Mouse (Mus musculus): ENCODE results near the gene Htatip2.

The Htatip2 gene

GRCm38 (mm10) chr7:49758934-49759571 lies at the start of gene Htatip2:
Gene Htatip2, plus strand, starts transcription at chr7:49759115.
- DNase-seq = peak; percentile 83

GRCm38 (mm10) chr7:49709381-49710021 lies 49.4 kb upstream of the Htatip2 start:
- no peak for DNase-seq

GRCm38 (mm10) chr7:49717942-49718733 lies 40.8 kb upstream of the Htatip2 start:
- DNase-seq = no peak

- no peak for DNase-seq
These were observed 24.6 kb upstream of the Htatip2 start for GRCm38 (mm10) chr7:49734342-49734741.

- DNase-seq = no peak
These were observed 19.5 kb upstream of the Htatip2 start for GRCm38 (mm10) chr7:49739448-49739847.

GRCm38 (mm10) chr7:49741474-49741873 lies 17.4 kb upstream of the Htatip2 start:
- DNase-seq = peak; percentile 12

- no peak for DNase-seq
These were observed 17.0 kb upstream of the Htatip2 start for GRCm38 (mm10) chr7:49741923-49742322.

GRCm38 (mm10) chr7:49751148-49751547 lies 7.8 kb upstream of the Htatip2 start:
- DNase-seq = peak; percentile 16

GRCm38 (mm10) chr7:49752730-49753506 lies 6.0 kb upstream of the Htatip2 start:
- peak; percentile 56 for DNase-seq

GRCm38 (mm10) chr7:49754767-49755166 lies 4.1 kb upstream of the Htatip2 start:
- peak; percentile 77 for DNase-seq

GRCm38 (mm10) chr7:49762605-49763004 lies 3.7 kb downstream of the Htatip2 start:
- DNase-seq = no peak

- DNase-seq = no peak
These were observed 5.2 kb downstream of the Htatip2 start for GRCm38 (mm10) chr7:49764011-49764716.

- no peak for DNase-seq
These were observed 7.3 kb downstream of the Htatip2 start for GRCm38 (mm10) chr7:49766166-49766565.

- DNase-seq = no peak
These were observed 9.6 kb downstream of the Htatip2 start for GRCm38 (mm10) chr7:49768509-49768908.

GRCm38 (mm10) chr7:49774396-49774795 lies 15.5 kb downstream of the Htatip2 start:
- no peak for DNase-seq

- DNase-seq = no peak
These were observed 18.7 kb downstream of the Htatip2 start for GRCm38 (mm10) chr7:49777585-49777984.

GRCm38 (mm10) chr7:49778114-49778901 lies 19.4 kb downstream of the Htatip2 start, which contains the start of gene Prmt3:
Gene Prmt3, plus strand, starts transcription at chr7:49778346.
- peak; percentile 100 for DNase-seq

GRCm38 (mm10) chr7:49778904-49779615 lies 20.1 kb downstream of the Htatip2 start:
- DNase-seq = peak; percentile 33

- DNase-seq = no peak
These were observed 24.1 kb downstream of the Htatip2 start for GRCm38 (mm10) chr7:49783017-49783416.

- no peak for DNase-seq
These were observed 26.2 kb downstream of the Htatip2 start for GRCm38 (mm10) chr7:49785141-49785540.

Data from thymus, postnatal 14 days (tissue).